Mouse (Mus musculus): ENCODE data around the gene Irf6. TPM values are rescaled to one million over a fixed set of nuclear protein-coding genes. Genes with fewer than 3 reads are reported as not detected.

Irf6 gene
- polyA plus RNA-seq (2017; shearing (Covaris generic)) = 10 to 100 TPM; 11.9 to 12.6 TPM

GRCm38 (mm10) chr1:193152872-193153271 is at the start of gene Irf6:
Irf6 (plus strand) TSS chr1:193153111.

GRCm38 (mm10) chr1:193129786-193130455 is 23.0 kb upstream of the Irf6 start, which contains the start of gene Diexf:
Diexf (minus strand) TSS chr1:193130272.

GRCm38 (mm10) chr1:193167746-193168145 is 14.8 kb downstream of the Irf6 start, which contains the start of gene A130010J15Rik:
A130010J15Rik (plus strand) TSS chr1:193168046.

GRCm38 (mm10) chr1:193201383-193201778 is 48.5 kb downstream of the Irf6 start, which contains the start of gene Traf3ip3:
Traf3ip3 (minus strand) TSS chr1:193201703.

GRCm38 (mm10) chr1:193207503-193207902 is 54.6 kb downstream of the Irf6 start, which contains the start of gene Lamb3:
Lamb3 (plus strand) TSS chr1:193207699.

Other genes starting within 250 kb of the Irf6 start
- gene Syt14, start 117.3 kb upstream of the Irf6 start, polyA plus RNA-seq (2017; shearing (Covaris generic)) = 1 to 10 TPM in 1 of 2 experiments, under 1 TPM in 1; 0.39 to 1.0 TPM
- 1 to 10 TPM; 5.4 to 7.0 TPM for gene Diexf, start 22.8 kb upstream of the Irf6 start, polyA plus RNA-seq (2017; shearing (Covaris generic))
- gene A130010J15Rik, start 14.9 kb downstream of the Irf6 start, polyA plus RNA-seq (2017; shearing (Covaris generic)) = 1 to 10 TPM; 7.8 to 8.3 TPM
- 100 to 1,000 TPM; 469 to 512 TPM for gene Traf3ip3, start 48.6 kb downstream of the Irf6 start, polyA plus RNA-seq (2017; shearing (Covaris generic))
- 10 to 100 TPM; 10.1 to 15.0 TPM for gene Lamb3, start 54.6 kb downstream of the Irf6 start, polyA plus RNA-seq (2017; shearing (Covaris generic))
- 100 to 1,000 TPM; 112 to 243 TPM for gene Hsd11b1, start 111.0 kb downstream of the Irf6 start, polyA plus RNA-seq (2017; shearing (Covaris generic))
- 1 to 10 TPM; 2.1 to 9.5 TPM for gene G0s2, start 120.1 kb downstream of the Irf6 start, polyA plus RNA-seq (2017; shearing (Covaris generic))
- gene Camk1g, start 217.2 kb downstream of the Irf6 start, polyA plus RNA-seq (2017; shearing (Covaris generic)) = under 1 TPM in 1 of 2 experiments, not detected in 1; 0.16 TPM